Mouse (Mus musculus): ENCODE results near the gene Gabarapl2.

DNA sequence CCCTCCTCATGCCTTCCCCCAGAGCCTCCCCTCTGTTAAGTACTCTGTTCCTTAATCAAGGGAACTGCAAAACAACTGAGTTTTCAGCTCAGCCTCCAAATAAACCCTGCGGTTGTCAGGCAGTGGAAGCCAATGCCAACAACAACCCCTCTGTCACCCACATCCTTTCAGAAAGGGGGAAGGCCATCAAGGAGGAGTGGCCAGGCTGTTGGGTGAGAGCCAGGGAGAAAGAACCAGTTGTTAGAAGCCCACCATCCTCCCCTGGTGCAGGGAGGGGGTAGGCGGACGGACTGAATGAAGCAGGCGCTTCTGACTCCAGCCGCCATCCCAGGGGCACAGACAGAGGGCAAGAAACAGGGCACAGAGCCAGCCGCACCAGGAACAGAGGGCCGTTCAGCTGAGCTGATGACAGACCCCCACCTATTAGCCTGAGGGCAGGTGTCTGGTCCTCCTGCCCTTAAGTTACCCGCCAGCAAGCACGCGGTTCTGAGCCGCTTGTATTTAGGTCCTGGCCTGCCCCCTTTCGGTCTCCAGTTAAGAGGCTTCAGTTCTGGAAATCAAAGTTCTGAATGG is 27.6 kb upstream of the Gabarapl2 start:
- no peak for TF ChIP-seq MAFK (IDR thresholded peaks at IDR 0.05; ENCODE audit: insufficient read depth, low read depth, low read length)
- no peak for TF ChIP-seq ZC3H11A (IDR thresholded peaks at IDR 0.05; ENCODE audit: borderline replicate concordance, low read depth, low read length)
- TF ChIP-seq ZNF384 (IDR thresholded peaks at IDR 0.05; ENCODE audit: low read depth, low read length), result no peak

Data from ES-E14 (cell line).